Mouse (Mus musculus) G1E (cell line): ENCODE data around the gene Gse1.

Experiments
- CTCF ChIP-seq: IDR thresholded peaks from 2 replicates; pipeline ENCODE4 v1.5.1; 2012; ENCODE audit warnings: low read depth, low read length, inconsistent platforms, mixed read lengths
- GATA1 ChIP-seq: IDR thresholded peaks from 2 replicates; pipeline ENCODE4 v1.6.1; 2012; ENCODE audit warnings: borderline replicate concordance, low read length, inconsistent platforms, mixed read lengths
- GATA2 ChIP-seq: IDR thresholded peaks from 2 replicates; pipeline ENCODE4 v1.6.1; 2012; ENCODE audit warnings: low read depth, low read length, inconsistent platforms, borderline replicate concordance
- POLR2AphosphoS5 ChIP-seq: IDR thresholded peaks from 2 replicates; pipeline ENCODE4 v1.6.1; 2012; ENCODE audit warnings: low read depth, low read length, inconsistent platforms; ENCODE audit not compliant: insufficient replicate concordance

GRCm38 (mm10) chr8:120181274-120181673, 47.0 kb upstream of the Gse1 start:
- TF ChIP-seq CTCF (no peak), GATA1 (no peak), GATA2 (no peak), POLR2AphosphoS5 (no peak)
